Mouse (Mus musculus): ENCODE results near the gene Cfap69. TPM values are rescaled to one million over a fixed set of nuclear protein-coding genes. Genes with fewer than 3 reads are reported as not detected.
A peak's percentile ranks its signal among the peaks of the same experiment; 100 is the strongest.

The Cfap69 gene
- polyA plus RNA-seq, 1 experiment = 0.27 TPM

DNA sequence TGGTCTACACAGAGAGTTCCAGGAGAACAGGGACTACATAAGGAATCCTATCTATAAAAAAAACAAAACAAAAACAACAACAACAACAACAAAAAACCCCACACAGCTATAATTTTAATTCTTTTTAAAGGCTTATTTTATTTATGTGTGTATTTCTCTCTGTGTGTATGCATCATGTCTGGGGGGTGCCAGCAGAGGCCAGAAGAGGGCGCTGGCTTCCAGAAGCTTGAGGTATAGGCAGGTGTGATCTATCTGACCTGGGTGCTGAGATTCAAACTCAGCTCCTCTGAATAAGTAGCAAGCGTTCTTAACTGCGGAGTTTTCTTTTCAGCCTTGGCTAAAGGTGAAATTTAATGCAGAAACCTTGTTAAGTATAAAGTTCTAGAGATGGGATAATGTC is 76.4 kb downstream of the Cfap69 start:
- no peaks in the 10 kb centered on the region for H3K36me3 ChIP-seq (ENCODE audit: control insufficient read depth, insufficient read depth, low read length)
- H3K27ac ChIP-seq (ENCODE audit: insufficient read depth, low read depth, low read length) = no peak overlapping the region
- H3K27me3 ChIP-seq (ENCODE audit: control insufficient read depth, insufficient read depth, low read length) = no peaks in the 10 kb centered on the region
- H3K4me3 ChIP-seq (ENCODE audit: low read depth, low read length) = no peak overlapping the region
- 83% methylated on average over 3 of the region's 3 CpGs for WGBS
- H3K4me1 ChIP-seq (ENCODE audit: control insufficient read depth, insufficient read depth, insufficient read length, low read length) = no peaks in the 10 kb centered on the region
- TF ChIP-seq CTCF (IDR thresholded peaks at IDR 0.05; ENCODE audit: extremely low read depth, insufficient read length, insufficient replicate concordance, low read depth, low read length) (no peak), POLR2A (IDR thresholded peaks at IDR 0.05; ENCODE audit: low read depth, low read length) (no peak)

DNA sequence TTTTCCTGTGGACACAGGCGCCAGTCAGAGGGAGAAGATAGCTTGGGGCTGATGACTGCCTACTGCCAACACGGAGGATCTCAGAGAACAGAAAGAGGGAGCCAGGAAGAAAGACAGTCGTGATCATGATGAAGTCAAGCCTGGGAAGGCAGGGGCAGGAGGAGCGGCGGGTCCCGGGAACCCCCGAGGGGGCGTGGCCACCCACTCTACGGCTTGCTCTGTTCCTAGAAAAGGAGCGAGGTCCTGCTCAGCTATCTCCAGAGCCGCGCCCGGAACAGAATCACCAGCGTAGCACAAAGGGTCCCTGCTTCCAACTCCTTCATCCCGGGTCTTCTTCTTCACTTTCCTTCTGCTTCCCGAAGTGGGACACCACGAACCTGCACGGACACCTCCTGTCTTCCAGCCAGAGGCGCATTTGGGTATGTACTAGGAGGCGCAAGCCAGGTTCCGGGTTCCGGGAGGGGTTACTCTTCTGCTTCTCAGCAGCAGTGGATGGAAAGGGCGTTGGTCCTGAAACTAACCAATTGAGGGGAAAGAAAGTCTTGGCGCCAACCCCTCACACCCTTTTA is 90.2 kb downstream of the Cfap69 start, which contains the start of gene Gm8773:
TSS of gene Gm8773 (plus strand) at position 51 of the 569 bp plus-strand sequence.
- TF ChIP-seq POLR2A (IDR thresholded peaks at IDR 0.05; ENCODE audit: low read depth, low read length) (no peak), CTCF (IDR thresholded peaks at IDR 0.05; ENCODE audit: extremely low read depth, insufficient read length, insufficient replicate concordance, low read depth, low read length) (no peak)
- H3K4me1 ChIP-seq (ENCODE audit: control insufficient read depth, insufficient read depth, insufficient read length, low read length) = no peaks in the 10 kb centered on the region
- peak within 1 kb of the TSS; percentile 53 for H3K4me3 ChIP-seq (ENCODE audit: low read depth, low read length)
- H3K27ac ChIP-seq (ENCODE audit: insufficient read depth, low read depth, low read length) = no peak within 1 kb of the TSS
- H3K27me3 ChIP-seq (ENCODE audit: control insufficient read depth, insufficient read depth, low read length) = no peaks in the 10 kb centered on the region
- 2% methylated on average over 24 of the region's 24 CpGs for WGBS
- H3K36me3 ChIP-seq (ENCODE audit: control insufficient read depth, insufficient read depth, low read length) = no peaks in the 10 kb centered on the region

DNA sequence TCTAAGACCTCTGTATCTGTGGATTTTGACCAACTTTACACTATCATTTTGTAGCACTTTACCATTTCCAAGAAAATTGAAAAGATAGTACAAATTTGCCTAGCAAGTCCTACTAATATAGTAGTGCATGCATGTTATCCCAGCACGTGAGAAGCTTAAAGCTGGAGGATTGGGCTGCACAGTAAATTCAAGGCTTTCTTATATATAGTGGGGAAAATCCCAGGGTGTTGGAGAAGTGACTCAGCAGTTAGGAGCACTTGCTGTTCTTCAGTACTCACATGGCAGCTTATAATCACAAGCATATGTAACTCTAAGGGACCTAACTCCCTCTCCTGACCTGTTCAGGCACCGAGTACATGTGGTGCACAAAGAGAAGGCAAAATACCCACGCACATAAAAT is 101.6 kb downstream of the Cfap69 start:
- WGBS = 73% methylated on average over 3 of the region's 3 CpGs

DNA sequence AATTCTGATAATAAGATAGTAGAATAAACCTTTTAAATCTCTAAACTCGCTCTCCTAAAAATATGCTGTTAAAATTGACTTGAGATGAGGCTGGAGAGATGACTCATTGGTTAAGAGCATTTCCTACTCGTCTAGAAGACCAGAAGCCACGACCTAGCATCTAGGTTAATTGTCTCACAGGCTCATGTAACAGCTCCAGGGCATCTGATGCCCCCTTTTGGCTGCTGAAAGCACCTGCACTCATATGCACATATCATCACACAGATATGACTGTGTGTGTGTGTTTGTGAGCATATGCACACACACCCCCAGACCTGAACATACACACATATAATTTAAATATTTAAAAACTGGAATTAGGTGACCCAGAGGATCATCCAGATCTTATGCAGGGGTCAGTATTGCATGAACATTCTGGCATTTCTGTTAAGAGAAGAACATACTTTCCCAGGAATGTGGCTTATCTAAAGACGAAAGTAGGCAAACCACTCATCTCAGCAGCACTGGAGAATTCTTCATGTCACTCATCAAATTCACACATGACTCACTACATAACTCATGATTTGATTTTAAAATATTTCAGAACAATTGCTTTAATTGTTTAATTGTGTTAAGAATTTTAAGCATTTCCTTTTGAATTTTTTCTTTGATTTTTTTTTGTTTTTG is 102.9 kb downstream of the Cfap69 start:
- H3K4me1 ChIP-seq (ENCODE audit: control insufficient read depth, insufficient read depth, insufficient read length, low read length) = peaks cover 2% of the 10 kb centered on the region; the same call in 1 of the 2 replicates
- no peak overlapping the region for H3K4me3 ChIP-seq (ENCODE audit: low read depth, low read length)
- H3K36me3 ChIP-seq (ENCODE audit: control insufficient read depth, insufficient read depth, low read length) = no peaks in the 10 kb centered on the region
- no peaks in the 10 kb centered on the region for H3K27me3 ChIP-seq (ENCODE audit: control insufficient read depth, insufficient read depth, low read length)
- TF ChIP-seq POLR2A (IDR thresholded peaks at IDR 0.05; ENCODE audit: low read depth, low read length) = no peak
- TF ChIP-seq CTCF (IDR thresholded peaks at IDR 0.05; ENCODE audit: extremely low read depth, insufficient read length, insufficient replicate concordance, low read depth, low read length) = no peak
- 65% methylated on average over 4 of the region's 4 CpGs for WGBS
- no peak overlapping the region for H3K27ac ChIP-seq (ENCODE audit: insufficient read depth, low read depth, low read length)

More for the DNA sequence above, 101.6 kb downstream of the Cfap69 start:
- Histone ChIP-seq H3K4me3 (ENCODE audit: low read depth, low read length) (no peak overlapping the region), H3K36me3 (ENCODE audit: control insufficient read depth, insufficient read depth, low read length) (no peaks in the 10 kb centered on the region), H3K27me3 (ENCODE audit: control insufficient read depth, insufficient read depth, low read length) (no peaks in the 10 kb centered on the region), H3K27ac (ENCODE audit: insufficient read depth, low read depth, low read length) (no peak overlapping the region), H3K4me1 (ENCODE audit: control insufficient read depth, insufficient read depth, insufficient read length, low read length) (peaks cover 2% of the 10 kb centered on the region; the same call in 1 of the 2 replicates)
- TF ChIP-seq POLR2A (IDR thresholded peaks at IDR 0.05; ENCODE audit: low read depth, low read length) (no peak), CTCF (IDR thresholded peaks at IDR 0.05; ENCODE audit: extremely low read depth, insufficient read length, insufficient replicate concordance, low read depth, low read length) (no peak)

DNA sequence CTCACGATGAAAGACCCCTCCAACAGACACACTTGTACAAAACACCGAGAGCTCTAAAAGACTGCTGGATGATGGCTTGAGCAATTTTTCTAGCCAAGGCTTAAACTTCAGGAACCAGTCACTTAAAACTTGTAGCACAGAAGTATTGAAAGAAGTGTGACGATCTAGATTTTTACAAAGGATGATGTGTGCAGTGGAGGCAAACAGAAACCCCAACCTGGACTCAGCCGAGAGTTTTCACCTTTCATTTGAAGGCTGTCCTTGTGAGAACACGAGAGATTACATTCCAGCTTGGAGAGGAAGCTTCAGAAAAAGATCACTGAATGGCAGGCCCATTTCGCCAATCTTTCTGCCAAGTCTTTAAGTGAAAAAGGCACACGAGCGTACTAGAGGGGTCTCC is 104.2 kb downstream of the Cfap69 start:
- Histone ChIP-seq H3K36me3 (ENCODE audit: control insufficient read depth, insufficient read depth, low read length) (peaks cover 2% of the 10 kb centered on the region; the same call in 1 of the 2 replicates), H3K27ac (ENCODE audit: insufficient read depth, low read depth, low read length) (no peak overlapping the region), H3K4me3 (ENCODE audit: low read depth, low read length) (peak overlapping the region; percentile 85), H3K4me1 (ENCODE audit: control insufficient read depth, insufficient read depth, insufficient read length, low read length) (peaks cover 2% of the 10 kb centered on the region; the same call in 1 of the 2 replicates), H3K27me3 (ENCODE audit: control insufficient read depth, insufficient read depth, low read length) (no peaks in the 10 kb centered on the region)
- WGBS = 35% methylated on average over 8 of the region's 8 CpGs
- TF ChIP-seq POLR2A (IDR thresholded peaks at IDR 0.05; ENCODE audit: low read depth, low read length) (no peak), CTCF (IDR thresholded peaks at IDR 0.05; ENCODE audit: extremely low read depth, insufficient read length, insufficient replicate concordance, low read depth, low read length) (no peak)

DNA sequence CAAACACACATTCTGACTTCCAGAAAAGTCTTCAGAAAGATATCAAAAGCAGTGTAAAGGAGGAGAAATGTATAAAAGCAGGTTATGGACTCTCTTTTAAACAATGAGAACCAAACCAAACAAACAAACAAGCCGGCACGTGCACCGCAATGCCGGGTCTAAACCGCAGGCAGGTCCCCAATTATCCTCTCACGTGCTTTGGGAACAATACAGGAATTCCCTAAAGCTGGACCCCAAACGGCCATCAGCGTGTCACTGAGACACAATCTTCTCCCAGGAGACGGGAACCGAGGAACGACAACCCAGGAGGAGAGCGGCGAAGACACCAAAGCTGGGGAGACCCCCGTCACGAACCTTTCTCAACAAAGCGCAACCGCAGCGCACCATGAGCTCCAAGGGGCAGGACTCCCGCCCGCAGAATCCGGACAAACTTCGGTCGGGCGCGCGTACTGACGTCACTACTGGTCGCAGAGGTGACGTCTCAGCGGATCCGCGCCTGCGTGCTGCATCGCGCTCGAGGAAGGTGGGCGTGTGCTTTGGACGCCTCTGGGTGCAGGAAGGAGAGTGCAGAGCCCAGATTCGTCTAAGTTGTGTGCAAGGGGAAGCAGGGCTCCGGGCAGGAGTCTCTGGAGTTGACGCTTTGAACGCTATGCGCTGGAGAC is 104.8 kb downstream of the Cfap69 start, which contains the start of gene Gtpbp10:
TSS of gene Gtpbp10 (minus strand) at position 460 of the 662 bp plus-strand sequence.
- under 1% methylated on average over 43 of the region's 43 CpGs for WGBS
- Histone ChIP-seq H3K27ac (ENCODE audit: insufficient read depth, low read depth, low read length) (no peak within 1 kb of the TSS), H3K27me3 (ENCODE audit: control insufficient read depth, insufficient read depth, low read length) (no peaks in the 10 kb centered on the region), H3K4me3 (ENCODE audit: low read depth, low read length) (peak within 1 kb of the TSS; percentile 85), H3K4me1 (ENCODE audit: control insufficient read depth, insufficient read depth, insufficient read length, low read length) (peaks cover 2% of the 10 kb centered on the region; the same call in 1 of the 2 replicates), H3K36me3 (ENCODE audit: control insufficient read depth, insufficient read depth, low read length) (peaks cover 6% of the 10 kb centered on the region)
- TF ChIP-seq CTCF (IDR thresholded peaks at IDR 0.05; ENCODE audit: extremely low read depth, insufficient read length, insufficient replicate concordance, low read depth, low read length) (no peak), POLR2A (IDR thresholded peaks at IDR 0.05; ENCODE audit: low read depth, low read length) (peak; percentile 81; the same call in 1 of the 2 replicates)

DNA sequence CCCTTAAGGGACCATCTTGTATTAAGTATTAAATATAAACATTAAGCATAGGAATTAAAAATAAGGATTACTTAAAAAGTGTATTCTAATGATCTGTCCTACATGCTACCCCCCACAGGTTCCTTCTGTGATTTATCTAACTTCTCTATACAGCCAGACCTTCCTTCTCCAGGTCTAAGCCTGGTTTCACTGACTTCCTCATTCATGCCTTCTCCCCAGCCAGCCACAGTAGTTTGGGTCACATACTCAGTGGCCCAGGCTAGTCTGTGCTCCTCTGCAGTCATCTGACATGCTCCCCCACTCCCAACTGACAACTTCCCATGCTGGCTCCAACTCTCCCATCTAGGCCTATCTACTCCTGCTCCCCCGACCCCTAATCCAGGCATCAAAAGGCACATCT is 112.9 kb downstream of the Cfap69 start:
- H3K27ac ChIP-seq (ENCODE audit: insufficient read depth, low read depth, low read length) = no peak overlapping the region
- TF ChIP-seq POLR2A (IDR thresholded peaks at IDR 0.05; ENCODE audit: low read depth, low read length) = no peak
- TF ChIP-seq CTCF (IDR thresholded peaks at IDR 0.05; ENCODE audit: extremely low read depth, insufficient read length, insufficient replicate concordance, low read depth, low read length) = no peak
- no peaks in the 10 kb centered on the region for H3K4me1 ChIP-seq (ENCODE audit: control insufficient read depth, insufficient read depth, insufficient read length, low read length)
- H3K4me3 ChIP-seq (ENCODE audit: low read depth, low read length) = no peak overlapping the region
- WGBS = 100% methylated on average over 1 of the region's 1 CpGs
- H3K36me3 ChIP-seq (ENCODE audit: control insufficient read depth, insufficient read depth, low read length) = peaks cover 32% of the 10 kb centered on the region
- no peaks in the 10 kb centered on the region for H3K27me3 ChIP-seq (ENCODE audit: control insufficient read depth, insufficient read depth, low read length)

Measured in small intestine, adult 2 months (tissue).